Mouse (Mus musculus) central nervous system, embryonic 11.5 days (tissue): Measurements from ENCODE around the gene Card10. TPM values are rescaled to one million over a fixed set of nuclear protein-coding genes. Genes with fewer than 3 reads are reported as not detected.

Source experiments
- polyA plus RNA-seq: library from polyadenylated mRNA; depleted of rRNA; stranded (reverse); fragments of >200 nt; gene quantifications from 2 replicates; pipeline ENCODE4 v1.2.3, GENCODE M21; 2012; rRNA removed

The Card10 gene
- polyA plus RNA-seq = 3.7 and 4.6 TPM in 2 replicates

GRCm38 (mm10) chr15:78802776-78803391 lies at the start of gene Card10:
Gene Card10, minus strand, starts transcription at chr15:78803042.

GRCm38 (mm10) chr15:78842371-78843163 lies 39.7 kb upstream of the Card10 start, which contains the start of gene Cdc42ep1:
Gene Cdc42ep1, plus strand, starts transcription at chr15:78842624.

GRCm38 (mm10) chr15:78773290-78773729 lies 29.5 kb downstream of the Card10 start, which contains the start of gene Mfng:
Gene Mfng, minus strand, starts transcription at chr15:78773475.

Other genes starting within 250 kb of the Card10 start
- gene Rac2, start 230.3 kb downstream of the Card10 start, polyA plus RNA-seq = 9.5 and 42.8 TPM in 2 replicates
- 4.4 and 5.4 TPM in 2 replicates for gene Cyth4, start 206.0 kb downstream of the Card10 start, polyA plus RNA-seq
- gene Elfn2, start 84.3 kb downstream of the Card10 start, polyA plus RNA-seq = 0.57 and 0.95 TPM in 2 replicates
- gene Mfng, start 29.6 kb downstream of the Card10 start, polyA plus RNA-seq = 54.4 and 79.1 TPM in 2 replicates
- gene Cdc42ep1, start 39.6 kb upstream of the Card10 start, polyA plus RNA-seq = 8.0 and 14.8 TPM in 2 replicates
- 0.93 and 1.00 TPM in 2 replicates for gene Lgals2, start 52.5 kb upstream of the Card10 start, polyA plus RNA-seq
- gene Gga1, start 74.1 kb upstream of the Card10 start, polyA plus RNA-seq = 47.5 and 50.7 TPM in 2 replicates
- 0.06 TPM in 2 replicates for gene Gm49510, start 96.6 kb upstream of the Card10 start, polyA plus RNA-seq
- 17.2 and 36.7 TPM in 2 replicates for gene Sh3bp1, start 96.7 kb upstream of the Card10 start, polyA plus RNA-seq
- 36.2 and 38.7 TPM in 2 replicates for gene Pdxp, start 110.9 kb upstream of the Card10 start, polyA plus RNA-seq
- gene Lgals1, start 123.7 kb upstream of the Card10 start, polyA plus RNA-seq = 294 and 553 TPM in 2 replicates
- gene Nol12, start 131.9 kb upstream of the Card10 start, polyA plus RNA-seq = 36.5 and 40.1 TPM in 2 replicates
- gene Triobp, start 144.7 kb upstream of the Card10 start, polyA plus RNA-seq = 51.7 and 58.0 TPM in 2 replicates
- 366 and 397 TPM in 2 replicates for gene H1f0, start 225.4 kb upstream of the Card10 start, polyA plus RNA-seq
- 0.18 and 0.24 TPM in 2 replicates for gene Galr3, start 238.8 kb upstream of the Card10 start, polyA plus RNA-seq